Mouse (Mus musculus) liver, postnatal 0 days (tissue): ENCODE results near the gene Mettl22.

Experiments
- CTCF ChIP-seq: sonication (generic); IDR thresholded peaks from 2 replicates; pipeline ENCODE4 v1.5.1; 2016; ENCODE audit warnings: antibody characterized with exemption, low read depth
- EP300 ChIP-seq: IDR thresholded peaks from 2 replicates; pipeline ENCODE4 v1.6.1; 2016; ENCODE audit warnings: antibody characterized with exemption, low read depth, mild to moderate bottlenecking

DNA sequence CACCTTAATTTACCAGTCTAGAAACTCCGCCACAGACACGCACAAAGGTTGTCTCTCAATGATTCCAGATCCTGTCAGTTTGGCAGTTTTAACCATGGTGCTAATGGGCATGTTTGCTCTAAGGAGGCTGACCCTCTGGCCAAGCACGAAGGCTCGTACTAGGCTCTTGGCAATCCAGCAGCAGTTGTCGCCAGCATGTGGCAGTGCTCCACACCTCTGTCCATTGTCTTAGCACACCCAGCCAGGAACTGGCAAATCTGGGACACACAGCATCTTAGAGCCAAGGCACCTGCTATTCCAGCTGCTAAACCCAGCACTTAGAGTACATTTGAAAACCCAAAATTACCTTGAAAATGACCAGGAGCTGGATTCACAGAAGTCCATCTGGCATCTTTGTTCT, 18.8 kb downstream of the Mettl22 start:
- no peak for TF ChIP-seq CTCF
- no peak for TF ChIP-seq EP300
